Mouse (Mus musculus): ENCODE results near the gene Rac1. TPM values are rescaled to one million over a fixed set of nuclear protein-coding genes. Genes with fewer than 3 reads are reported as not detected.

The Rac1 gene
- polyA plus RNA-seq, 1 experiment from 2014 or later, result 385 TPM

- H3K4me1 ChIP-seq (replicated peaks; ENCODE audit: control insufficient read depth, insufficient read depth, low read length), result peaks cover 19% of the 10 kb centered on the region
- ATAC-seq, result no peak
- no peak overlapping the region for H3K27ac ChIP-seq (ENCODE audit: low read length)
- no peaks in the 10 kb centered on the region for H3K36me3 ChIP-seq (ENCODE audit: control insufficient read depth, insufficient read depth)
- WGBS, result 67% methylated on average over 7 of the region's 7 CpGs
- no peak overlapping the region for H3K4me2 ChIP-seq (ENCODE audit: low read length)
- no peaks in the 10 kb centered on the region for H3K27me3 ChIP-seq (replicated peaks; ENCODE audit: control insufficient read depth, insufficient read depth, low read length)
- no peak overlapping the region for H3K4me3 ChIP-seq (replicated peaks; ENCODE audit: low read length)
- H3K9me3 ChIP-seq (ENCODE audit: control insufficient read depth, low read length), result no peaks in the 10 kb centered on the region
- H3K9ac ChIP-seq (replicated peaks; ENCODE audit: low read depth, low read length), result no peak overlapping the region
Observed at GRCm38 (mm10) chr5:143530715-143531114, 2.9 kb upstream of the Rac1 start.

GRCm38 (mm10) chr5:143528308-143528683 lies 460 bp upstream of the Rac1 start:
- no peak; the same call in 1 of the 2 replicates for ATAC-seq
- no peaks in the 10 kb centered on the region for H3K9me3 ChIP-seq (ENCODE audit: control insufficient read depth, low read length)
- H3K27me3 ChIP-seq (replicated peaks; ENCODE audit: control insufficient read depth, insufficient read depth, low read length), result no peaks in the 10 kb centered on the region
- peaks cover 28% of the 10 kb centered on the region for H3K4me1 ChIP-seq (replicated peaks; ENCODE audit: control insufficient read depth, insufficient read depth, low read length)
- H3K9ac ChIP-seq (replicated peaks; ENCODE audit: low read depth, low read length), result peak overlapping the region; percentile 99
- peak overlapping the region; percentile 93 for H3K27ac ChIP-seq (ENCODE audit: low read length)
- H3K4me3 ChIP-seq (replicated peaks; ENCODE audit: low read length), result peak overlapping the region; percentile 98
- peak overlapping the region; percentile 94 for H3K4me2 ChIP-seq (ENCODE audit: low read length)
- 17% methylated on average over 7 of the region's 7 CpGs for WGBS
- H3K36me3 ChIP-seq (ENCODE audit: control insufficient read depth, insufficient read depth), result no peaks in the 10 kb centered on the region

- Histone ChIP-seq H3K4me2 (ENCODE audit: low read length) (peak overlapping the region; percentile 94), H3K9me3 (ENCODE audit: control insufficient read depth, low read length) (no peaks in the 10 kb centered on the region), H3K9ac (replicated peaks; ENCODE audit: low read depth, low read length) (peak overlapping the region; percentile 99), H3K36me3 (ENCODE audit: control insufficient read depth, insufficient read depth) (no peaks in the 10 kb centered on the region), H3K4me1 (replicated peaks; ENCODE audit: control insufficient read depth, insufficient read depth, low read length) (peaks cover 28% of the 10 kb centered on the region), H3K27me3 (replicated peaks; ENCODE audit: control insufficient read depth, insufficient read depth, low read length) (no peaks in the 10 kb centered on the region), H3K4me3 (replicated peaks; ENCODE audit: low read length) (peak overlapping the region; percentile 98), H3K27ac (ENCODE audit: low read length) (no peak overlapping the region; the same call in none of the 2 replicates)
- ATAC-seq, result no peak
- WGBS, result 8% methylated on average over 28 of the region's 28 CpGs
Observed at GRCm38 (mm10) chr5:143526698-143527331, 1.0 kb downstream of the Rac1 start.

- no peak for ATAC-seq
- Histone ChIP-seq H3K4me2 (ENCODE audit: low read length) (peak overlapping the region; percentile 15; the same call in 1 of the 2 replicates), H3K9ac (replicated peaks; ENCODE audit: low read depth, low read length) (no peak overlapping the region), H3K27ac (ENCODE audit: low read length) (no peak overlapping the region), H3K36me3 (ENCODE audit: control insufficient read depth, insufficient read depth) (no peaks in the 10 kb centered on the region), H3K9me3 (ENCODE audit: control insufficient read depth, low read length) (no peaks in the 10 kb centered on the region), H3K4me3 (replicated peaks; ENCODE audit: low read length) (no peak overlapping the region; the same call in 1 of the 2 replicates), H3K4me1 (replicated peaks; ENCODE audit: control insufficient read depth, insufficient read depth, low read length) (peaks cover 28% of the 10 kb centered on the region), H3K27me3 (replicated peaks; ENCODE audit: control insufficient read depth, insufficient read depth, low read length) (no peaks in the 10 kb centered on the region)
- WGBS, result 70% methylated on average over 7 of the region's 7 CpGs
Observed at GRCm38 (mm10) chr5:143525454-143526225, 2.2 kb downstream of the Rac1 start.

- Histone ChIP-seq H3K27ac (ENCODE audit: low read length) (no peak overlapping the region), H3K9ac (replicated peaks; ENCODE audit: low read depth, low read length) (no peak overlapping the region), H3K27me3 (replicated peaks; ENCODE audit: control insufficient read depth, insufficient read depth, low read length) (no peaks in the 10 kb centered on the region), H3K4me2 (ENCODE audit: low read length) (no peak overlapping the region), H3K4me1 (replicated peaks; ENCODE audit: control insufficient read depth, insufficient read depth, low read length) (peaks cover 23% of the 10 kb centered on the region), H3K36me3 (ENCODE audit: control insufficient read depth, insufficient read depth) (no peaks in the 10 kb centered on the region), H3K9me3 (ENCODE audit: control insufficient read depth, low read length) (no peaks in the 10 kb centered on the region), H3K4me3 (replicated peaks; ENCODE audit: low read length) (no peak overlapping the region)
- no peak for ATAC-seq
- 90% methylated on average over 3 of the region's 3 CpGs for WGBS
Observed at GRCm38 (mm10) chr5:143522882-143523281, 5.0 kb downstream of the Rac1 start.

- H3K4me3 ChIP-seq (replicated peaks; ENCODE audit: low read length), result no peak overlapping the region
- peaks cover 6% of the 10 kb centered on the region for H3K4me1 ChIP-seq (replicated peaks; ENCODE audit: control insufficient read depth, insufficient read depth, low read length)
- no peak for ATAC-seq
- H3K4me2 ChIP-seq (ENCODE audit: low read length), result no peak overlapping the region
- H3K9me3 ChIP-seq (ENCODE audit: control insufficient read depth, low read length), result no peaks in the 10 kb centered on the region
- 87% methylated on average over 2 of the region's 2 CpGs for WGBS
- no peak overlapping the region for H3K27ac ChIP-seq (ENCODE audit: low read length)
- no peaks in the 10 kb centered on the region for H3K27me3 ChIP-seq (replicated peaks; ENCODE audit: control insufficient read depth, insufficient read depth, low read length)
- peaks cover 6% of the 10 kb centered on the region for H3K36me3 ChIP-seq (ENCODE audit: control insufficient read depth, insufficient read depth)
- H3K9ac ChIP-seq (replicated peaks; ENCODE audit: low read depth, low read length), result no peak overlapping the region
Observed at GRCm38 (mm10) chr5:143520415-143520814, 7.4 kb downstream of the Rac1 start.

- WGBS, result 68% methylated on average over 6 of the region's 6 CpGs
- ATAC-seq, result no peak
- Histone ChIP-seq H3K4me1 (replicated peaks; ENCODE audit: control insufficient read depth, insufficient read depth, low read length) (no peaks in the 10 kb centered on the region), H3K9ac (replicated peaks; ENCODE audit: low read depth, low read length) (no peak overlapping the region), H3K4me2 (ENCODE audit: low read length) (no peak overlapping the region), H3K27ac (ENCODE audit: low read length) (no peak overlapping the region), H3K36me3 (ENCODE audit: control insufficient read depth, insufficient read depth) (peaks cover 12% of the 10 kb centered on the region), H3K4me3 (replicated peaks; ENCODE audit: low read length) (no peak overlapping the region), H3K9me3 (ENCODE audit: control insufficient read depth, low read length) (no peaks in the 10 kb centered on the region), H3K27me3 (replicated peaks; ENCODE audit: control insufficient read depth, insufficient read depth, low read length) (no peaks in the 10 kb centered on the region)
Observed at GRCm38 (mm10) chr5:143518045-143518591, 9.7 kb downstream of the Rac1 start.

GRCm38 (mm10) chr5:143517436-143517835 lies 10.4 kb downstream of the Rac1 start:
- H3K9me3 ChIP-seq (ENCODE audit: control insufficient read depth, low read length), result no peaks in the 10 kb centered on the region
- H3K9ac ChIP-seq (replicated peaks; ENCODE audit: low read depth, low read length), result no peak overlapping the region
- ATAC-seq, result no peak
- peaks cover 12% of the 10 kb centered on the region for H3K36me3 ChIP-seq (ENCODE audit: control insufficient read depth, insufficient read depth)
- H3K27ac ChIP-seq (ENCODE audit: low read length), result no peak overlapping the region
- no peaks in the 10 kb centered on the region for H3K27me3 ChIP-seq (replicated peaks; ENCODE audit: control insufficient read depth, insufficient read depth, low read length)
- no peak overlapping the region for H3K4me2 ChIP-seq (ENCODE audit: low read length)
- WGBS, result 82% methylated on average over 6 of the region's 6 CpGs
- no peak overlapping the region for H3K4me3 ChIP-seq (replicated peaks; ENCODE audit: low read length)
- H3K4me1 ChIP-seq (replicated peaks; ENCODE audit: control insufficient read depth, insufficient read depth, low read length), result no peaks in the 10 kb centered on the region

GRCm38 (mm10) chr5:143517005-143517404 lies 10.8 kb downstream of the Rac1 start:
- Histone ChIP-seq H3K9ac (replicated peaks; ENCODE audit: low read depth, low read length) (no peak overlapping the region), H3K4me1 (replicated peaks; ENCODE audit: control insufficient read depth, insufficient read depth, low read length) (no peaks in the 10 kb centered on the region), H3K27ac (ENCODE audit: low read length) (no peak overlapping the region), H3K36me3 (ENCODE audit: control insufficient read depth, insufficient read depth) (peaks cover 14% of the 10 kb centered on the region), H3K9me3 (ENCODE audit: control insufficient read depth, low read length) (no peaks in the 10 kb centered on the region), H3K4me3 (replicated peaks; ENCODE audit: low read length) (no peak overlapping the region), H3K27me3 (replicated peaks; ENCODE audit: control insufficient read depth, insufficient read depth, low read length) (no peaks in the 10 kb centered on the region), H3K4me2 (ENCODE audit: low read length) (no peak overlapping the region)
- 94% methylated on average over 11 of the region's 11 CpGs for WGBS
- ATAC-seq, result no peak
